Mouse (Mus musculus): ENCODE results near the gene Egfl8. TPM values are rescaled to one million over a fixed set of nuclear protein-coding genes. Genes with fewer than 3 reads are reported as not detected.

Gene Egfl8
- polyA plus RNA-seq, 1 experiment = 0.16 TPM

- H3K79me2 ChIP-seq (ENCODE audit: control insufficient read depth, insufficient read depth) = peaks cover 28% of the 10 kb centered on the region
- no peaks in the 10 kb centered on the region for H3K27me3 ChIP-seq (ENCODE audit: control insufficient read depth, insufficient read depth, insufficient read length)
- peaks cover 3% of the 10 kb centered on the region for H3K36me3 ChIP-seq (ENCODE audit: control insufficient read depth, insufficient read depth)
- no peak overlapping the region for H3K4me3 ChIP-seq
- no peak overlapping the region for H3ac ChIP-seq (ENCODE audit: control insufficient read depth, insufficient read length)
- no peak for TF ChIP-seq SRF (IDR thresholded peaks at IDR 0.05; ENCODE audit: control insufficient read depth, insufficient read length, low read depth)
- no peak for TF ChIP-seq POLR2A (IDR thresholded peaks at IDR 0.05; ENCODE audit: insufficient read length, low read depth)
- TF ChIP-seq POLR2AphosphoS2 (IDR thresholded peaks at IDR 0.05; ENCODE audit: insufficient read length, low read depth) = no peak
- no peak for TF ChIP-seq REST (IDR thresholded peaks at IDR 0.05; ENCODE audit: insufficient read depth, insufficient read length)
- TF ChIP-seq CEBPB (IDR thresholded peaks at IDR 0.05; ENCODE audit: insufficient read depth, poor library complexity, severe bottlenecking) = no peak
- no peak for TF ChIP-seq MAX (IDR thresholded peaks at IDR 0.05; ENCODE audit: low read depth)
- TF ChIP-seq E2F4 (IDR thresholded peaks at IDR 0.05; ENCODE audit: insufficient read depth) = no peak
- TF ChIP-seq USF1 (IDR thresholded peaks at IDR 0.05; ENCODE audit: low read depth) = no peak
- no peak for TF ChIP-seq TCF12 (IDR thresholded peaks at IDR 0.05; ENCODE audit: insufficient read depth, poor library complexity, severe bottlenecking)
- TF ChIP-seq MYOD1 (IDR thresholded peaks at IDR 0.05; ENCODE audit: control insufficient read depth in 1 of 3, insufficient read length in 2 of 3, low read depth in 2 of 3) = no peak
- TF ChIP-seq TCF3 (IDR thresholded peaks at IDR 0.05; ENCODE audit: insufficient read length, low read depth) = no peak
- no peak for TF ChIP-seq MYOG (IDR thresholded peaks at IDR 0.05; ENCODE audit: control insufficient read depth in 1 of 3, insufficient read depth in 1 of 3, insufficient read length in 2 of 3, low read depth in 2 of 3)
- no peak overlapping the region for H3K4me2 ChIP-seq (ENCODE audit: low read depth)
Observed at GRCm38 (mm10) chr17:34611050-34611449, 4.7 kb downstream of the Egfl8 start.

- Histone ChIP-seq H3K36me3 (ENCODE audit: control insufficient read depth, insufficient read depth) (no peaks in the 10 kb centered on the region), H3K27me3 (ENCODE audit: control insufficient read depth, insufficient read depth, insufficient read length) (no peaks in the 10 kb centered on the region), H3K4me3 (no peak overlapping the region), H3K4me2 (ENCODE audit: low read depth) (no peak overlapping the region), H3ac (ENCODE audit: control insufficient read depth, insufficient read length) (no peak overlapping the region), H3K79me2 (ENCODE audit: control insufficient read depth, insufficient read depth) (peaks cover 33% of the 10 kb centered on the region)
- no peak for TF ChIP-seq TCF12 (IDR thresholded peaks at IDR 0.05; ENCODE audit: insufficient read depth, poor library complexity, severe bottlenecking)
- no peak for TF ChIP-seq SRF (IDR thresholded peaks at IDR 0.05; ENCODE audit: control insufficient read depth, insufficient read length, low read depth)
Observed at GRCm38 (mm10) chr17:34607997-34608396, 7.8 kb downstream of the Egfl8 start.

GRCm38 (mm10) chr17:34606186-34607039 lies 9.4 kb downstream of the Egfl8 start:
- peak overlapping the region; percentile 82 for H3K4me2 ChIP-seq (ENCODE audit: low read depth)
- no peaks in the 10 kb centered on the region for H3K36me3 ChIP-seq (ENCODE audit: control insufficient read depth, insufficient read depth)
- peak overlapping the region; percentile 47 for H3ac ChIP-seq (ENCODE audit: control insufficient read depth, insufficient read length)
- TF ChIP-seq MAX (IDR thresholded peaks at IDR 0.05; ENCODE audit: low read depth) = no peak
- no peak for TF ChIP-seq TCF3 (IDR thresholded peaks at IDR 0.05; ENCODE audit: insufficient read length, low read depth)
- TF ChIP-seq E2F4 (IDR thresholded peaks at IDR 0.05; ENCODE audit: insufficient read depth) = no peak
- TF ChIP-seq POLR2A (IDR thresholded peaks at IDR 0.05; ENCODE audit: insufficient read length, low read depth) = no peak
- no peak for TF ChIP-seq REST (IDR thresholded peaks at IDR 0.05; ENCODE audit: insufficient read depth, insufficient read length)
- no peak for TF ChIP-seq MYOG (IDR thresholded peaks at IDR 0.05; ENCODE audit: control insufficient read depth in 1 of 3, insufficient read depth in 1 of 3, insufficient read length in 2 of 3, low read depth in 2 of 3)
- no peak for TF ChIP-seq MYOD1 (IDR thresholded peaks at IDR 0.05; ENCODE audit: control insufficient read depth in 1 of 3, insufficient read length in 2 of 3, low read depth in 2 of 3)
- TF ChIP-seq SRF (IDR thresholded peaks at IDR 0.05; ENCODE audit: control insufficient read depth, insufficient read length, low read depth) = no peak
- no peak for TF ChIP-seq POLR2AphosphoS2 (IDR thresholded peaks at IDR 0.05; ENCODE audit: insufficient read length, low read depth)
- no peak for TF ChIP-seq CEBPB (IDR thresholded peaks at IDR 0.05; ENCODE audit: insufficient read depth, poor library complexity, severe bottlenecking)
- TF ChIP-seq TCF12 (IDR thresholded peaks at IDR 0.05; ENCODE audit: insufficient read depth, poor library complexity, severe bottlenecking) = no peak
- no peak for TF ChIP-seq USF1 (IDR thresholded peaks at IDR 0.05; ENCODE audit: low read depth)
- H3K4me3 ChIP-seq = peak overlapping the region; percentile 90
- H3K27me3 ChIP-seq (ENCODE audit: control insufficient read depth, insufficient read depth, insufficient read length) = no peaks in the 10 kb centered on the region
- H3K79me2 ChIP-seq (ENCODE audit: control insufficient read depth, insufficient read depth) = peaks cover 42% of the 10 kb centered on the region

GRCm38 (mm10) chr17:34605609-34606008 lies 10.2 kb downstream of the Egfl8 start:
- peaks cover 42% of the 10 kb centered on the region for H3K79me2 ChIP-seq (ENCODE audit: control insufficient read depth, insufficient read depth)
- TF ChIP-seq REST (IDR thresholded peaks at IDR 0.05; ENCODE audit: insufficient read depth, insufficient read length) = no peak
- TF ChIP-seq POLR2AphosphoS2 (IDR thresholded peaks at IDR 0.05; ENCODE audit: insufficient read length, low read depth) = peak; percentile 90
- TF ChIP-seq SRF (IDR thresholded peaks at IDR 0.05; ENCODE audit: control insufficient read depth, insufficient read length, low read depth) = no peak
- TF ChIP-seq USF1 (IDR thresholded peaks at IDR 0.05; ENCODE audit: low read depth) = no peak
- no peak for TF ChIP-seq CEBPB (IDR thresholded peaks at IDR 0.05; ENCODE audit: insufficient read depth, poor library complexity, severe bottlenecking)
- no peak for TF ChIP-seq MYOG (IDR thresholded peaks at IDR 0.05; ENCODE audit: control insufficient read depth in 1 of 3, insufficient read depth in 1 of 3, insufficient read length in 2 of 3, low read depth in 2 of 3)
- TF ChIP-seq TCF12 (IDR thresholded peaks at IDR 0.05; ENCODE audit: insufficient read depth, poor library complexity, severe bottlenecking) = no peak
- TF ChIP-seq TCF3 (IDR thresholded peaks at IDR 0.05; ENCODE audit: insufficient read length, low read depth) = no peak
- TF ChIP-seq POLR2A (IDR thresholded peaks at IDR 0.05; ENCODE audit: insufficient read length, low read depth) = peak; percentile 94
- no peak for TF ChIP-seq MYOD1 (IDR thresholded peaks at IDR 0.05; ENCODE audit: control insufficient read depth in 1 of 3, insufficient read length in 2 of 3, low read depth in 2 of 3)
- no peak for TF ChIP-seq MAX (IDR thresholded peaks at IDR 0.05; ENCODE audit: low read depth)
- TF ChIP-seq E2F4 (IDR thresholded peaks at IDR 0.05; ENCODE audit: insufficient read depth) = no peak
- H3K4me3 ChIP-seq = peak overlapping the region; percentile 90
- no peaks in the 10 kb centered on the region for H3K27me3 ChIP-seq (ENCODE audit: control insufficient read depth, insufficient read depth, insufficient read length)
- H3K4me2 ChIP-seq (ENCODE audit: low read depth) = peak overlapping the region; percentile 99
- H3ac ChIP-seq (ENCODE audit: control insufficient read depth, insufficient read length) = peak overlapping the region; percentile 47
- H3K36me3 ChIP-seq (ENCODE audit: control insufficient read depth, insufficient read depth) = no peaks in the 10 kb centered on the region

Data from myocyte (in vitro differentiated cells).